Mouse (Mus musculus): ENCODE measurements at regions not wholly inside any gene's neighbourhood (a gene's known extent, or its start where the extent isn't known, plus 50 kb on each side); places are given as distances from the start of the nearest gene placed in this dataset.

DNA sequence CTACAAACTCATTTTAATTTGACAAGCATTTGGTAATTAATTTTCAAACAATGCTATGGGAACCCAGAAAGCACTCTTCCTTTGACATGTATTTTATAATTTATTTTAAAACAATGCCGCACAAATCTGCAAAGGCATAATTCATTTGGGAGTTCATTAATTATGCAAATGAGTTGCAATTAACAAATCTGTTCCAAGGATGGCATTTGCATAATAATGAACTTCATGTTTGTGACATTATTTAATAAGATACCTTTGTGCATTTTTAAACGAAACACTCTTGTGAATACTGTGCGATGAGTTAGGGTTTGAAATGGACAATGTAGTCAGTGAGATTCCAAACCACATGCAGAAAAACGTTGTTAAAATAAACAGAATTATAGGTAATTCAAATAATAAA, 80.9 kb upstream of the Itga4 start:
- ATAC-seq (ENCODE audit: insufficient number of reproducible peaks, low FRiP score, low TSS enrichment) = no peak

DNA sequence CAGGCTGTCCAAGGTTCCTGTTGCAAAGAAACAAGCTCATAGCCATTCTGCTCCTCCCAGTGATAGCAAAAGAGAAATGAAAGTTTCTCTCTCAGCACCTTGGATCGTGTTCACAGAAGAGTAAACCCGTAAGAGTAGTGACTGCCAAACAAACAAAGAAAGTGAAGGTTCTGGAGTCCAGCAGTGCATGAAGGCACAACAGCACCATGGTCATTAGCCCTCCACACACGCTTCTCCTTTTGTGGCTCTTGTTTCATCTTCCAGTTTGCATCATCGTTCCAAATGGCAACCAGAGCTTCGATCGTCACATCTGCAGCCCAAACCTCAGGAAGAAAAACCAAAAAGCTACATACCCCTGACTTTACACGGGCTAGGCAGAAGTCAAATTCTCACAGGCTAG, 74.4 kb upstream of the Itga4 start:
- ATAC-seq (ENCODE audit: insufficient number of reproducible peaks, low FRiP score, low TSS enrichment) = no peak

DNA sequence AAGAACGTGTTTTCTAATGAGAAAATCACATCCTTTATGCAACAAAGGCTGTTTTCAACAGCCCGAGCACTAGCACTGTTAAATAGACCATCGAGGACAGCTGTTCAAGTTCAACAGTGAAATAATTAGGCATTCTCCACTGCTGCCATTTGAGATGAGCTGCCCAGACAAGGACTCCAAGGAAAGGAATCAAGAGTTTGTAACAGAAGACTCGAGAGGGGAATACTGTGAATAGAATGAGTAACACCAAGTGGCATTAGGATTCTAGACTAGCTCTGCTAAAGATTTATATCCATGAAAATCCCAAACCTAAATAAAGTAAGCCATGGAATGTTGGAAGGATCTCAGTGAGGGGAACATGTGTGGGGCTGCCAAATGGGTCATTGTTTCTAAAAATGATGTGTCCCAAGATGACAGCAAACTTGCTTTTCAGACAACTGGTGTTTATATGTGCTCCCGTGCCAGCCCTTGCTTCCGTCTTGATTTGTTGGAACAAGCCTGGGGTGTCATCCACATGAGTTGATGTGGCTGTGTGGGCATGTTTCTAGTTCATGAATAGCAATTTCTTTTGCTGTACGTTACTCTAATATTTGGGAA, 72.1 kb upstream of the Itga4 start:
- no peak for ATAC-seq (ENCODE audit: insufficient number of reproducible peaks, low FRiP score, low TSS enrichment)

- no peak for ATAC-seq (ENCODE audit: insufficient number of reproducible peaks, low FRiP score, low TSS enrichment)
Observed at GRCm38 (mm10) chr2:79185234-79186101, 69.8 kb upstream of the Itga4 start.

DNA sequence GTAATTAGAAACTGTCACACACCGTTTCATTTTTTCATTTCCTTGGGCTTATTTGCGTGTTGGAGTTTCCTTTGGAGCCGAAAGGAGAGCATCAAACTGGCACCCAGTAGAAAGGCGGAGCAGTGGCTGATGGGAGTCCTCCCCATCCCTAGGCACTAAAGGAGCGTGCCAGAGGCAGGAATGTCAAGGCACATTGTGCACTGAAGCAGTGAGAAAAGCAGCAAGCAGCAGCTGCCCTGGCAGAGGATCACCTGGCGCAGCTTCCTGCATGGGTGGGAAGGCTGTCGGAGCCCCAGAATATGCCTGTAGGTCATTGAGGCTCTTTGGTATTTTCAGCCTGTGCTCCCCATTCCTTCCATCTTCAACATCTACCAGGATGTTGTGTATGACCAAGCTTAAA, 68.3 kb upstream of the Itga4 start:
- ATAC-seq (ENCODE audit: insufficient number of reproducible peaks, low FRiP score, low TSS enrichment) = no peak

- no peak for ATAC-seq (ENCODE audit: insufficient number of reproducible peaks, low FRiP score, low TSS enrichment)
Observed at GRCm38 (mm10) chr2:79188511-79189193, 66.6 kb upstream of the Itga4 start.

GRCm38 (mm10) chr2:79193851-79194250, 61.4 kb upstream of the Itga4 start:
- ATAC-seq (ENCODE audit: insufficient number of reproducible peaks, low FRiP score, low TSS enrichment) = no peak

DNA sequence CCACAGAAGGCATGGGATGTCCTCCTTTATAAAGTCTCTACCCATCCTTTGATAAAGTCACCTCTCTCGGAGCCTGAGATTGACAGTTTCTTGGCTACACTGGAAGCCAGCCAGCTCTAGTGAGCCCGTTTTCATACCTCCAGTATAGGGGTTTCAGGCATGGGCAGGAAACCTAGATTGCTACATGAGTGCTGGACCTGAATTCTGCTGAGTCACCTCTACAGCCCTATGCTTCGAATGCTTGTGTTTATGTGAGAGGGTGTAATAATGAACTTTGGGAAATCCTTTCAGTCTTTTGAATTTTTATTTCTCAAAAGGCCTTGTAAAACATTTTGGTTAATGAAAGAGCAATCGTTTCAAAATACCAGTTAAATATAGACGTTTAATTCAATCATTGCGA, 53.5 kb upstream of the Itga4 start:
- ATAC-seq (ENCODE audit: insufficient number of reproducible peaks, low FRiP score, low TSS enrichment) = no peak

All from cerebellum, adult (tissue).